In the genomic region with DNA sequence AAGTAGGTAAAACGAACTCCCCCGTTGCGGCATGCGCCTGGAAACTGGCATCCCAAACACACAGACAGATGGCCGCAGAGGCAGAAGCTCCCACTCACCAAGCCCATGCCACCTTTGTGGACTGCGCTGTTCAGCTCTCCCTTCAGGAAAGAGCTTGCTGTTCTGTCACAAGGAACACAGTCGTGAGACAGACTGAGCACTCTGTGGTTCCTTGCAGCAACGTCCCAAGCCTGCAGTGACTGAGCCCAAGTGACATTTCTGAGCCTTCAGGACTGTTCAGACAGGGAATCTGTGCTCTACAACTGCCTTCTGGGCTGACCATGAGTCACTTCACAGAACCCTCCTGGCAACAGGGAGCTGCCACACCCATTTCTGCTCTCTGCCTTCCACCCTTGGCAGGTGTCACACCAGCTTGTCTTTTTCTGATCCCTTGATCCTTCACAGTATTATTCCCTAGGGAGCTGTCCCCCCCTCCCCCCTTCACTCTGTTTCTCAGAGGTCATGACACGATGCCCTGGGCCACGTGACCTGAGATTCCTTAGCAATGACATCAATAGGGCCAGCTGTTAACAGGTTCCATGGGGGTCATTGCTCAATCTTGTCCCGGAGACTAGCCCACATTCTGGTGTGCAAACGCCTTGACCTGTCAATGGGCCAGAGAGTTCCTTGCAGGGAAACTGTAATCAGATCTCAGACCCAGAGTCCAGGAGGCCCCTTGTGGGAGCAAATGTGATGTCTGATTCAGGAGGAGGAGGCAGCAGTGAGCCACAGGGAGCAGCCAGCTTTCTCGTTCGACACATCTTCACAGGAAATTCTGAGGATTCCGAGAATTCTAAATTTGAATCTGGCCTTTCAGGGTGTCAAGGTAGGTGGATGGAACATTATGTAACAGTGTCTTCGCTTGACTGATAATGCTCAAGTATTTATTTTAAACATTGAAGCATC, we compare ENCODE assay signal across 8 mouse cellular contexts. TPM values are rescaled to one million over a fixed set of nuclear protein-coding genes. Genes with fewer than 3 reads are reported as not detected.
DNase-seq lines count a peak whose midpoint lies in the region; ATAC-seq lines count a peak whose summit lies in the region.

No protein-coding gene starts in this region.

- peak; percentile 75 to 86 for DNase-seq in layer of hippocampus, adult 18-20 months (ENCODE audit: low spot score in 2 of 2)
- no peak for DNase-seq in layer of hippocampus, postnatal 25 days (ENCODE audit: extremely low spot score in 1 of 2, low spot score in 1 of 2)
- DNase-seq in NIH3T3 (ENCODE audit: low read depth): peak; percentile 77
- peak; percentile 82 to 83 for DNase-seq in cerebellum, postnatal 25 days
- DNase-seq in layer of hippocampus, postnatal 10 days (ENCODE audit: low spot score in 2 of 2): peak; percentile 33 to 51
- DNase-seq in spleen, postnatal 4 days (ENCODE audit: low spot score in 2 of 2): no peak

- H3K4me2 ChIP-seq in heart, embryonic 11.5 days: peak overlapping the region; percentile 12; the same call in 1 of the 2 replicates
- no peak overlapping the region for H3K4me2 ChIP-seq in stomach, embryonic 14.5 days (replicated peaks; ENCODE audit: low read depth, low read length)

- H3K36me3 ChIP-seq in heart, embryonic 11.5 days (ENCODE audit: control insufficient read depth, insufficient read depth, low read length): no peaks in the 10 kb centered on the region
- H3K36me3 ChIP-seq in stomach, embryonic 14.5 days (ENCODE audit: control insufficient read depth, insufficient read depth, low read length): no peaks in the 10 kb centered on the region

- peak; percentile 28; the same call in 1 of the 2 replicates for ATAC-seq in heart, embryonic 11.5 days (replicated peaks; ENCODE audit: insufficient number of reproducible peaks, low FRiP score, low TSS enrichment)
- ATAC-seq in stomach, embryonic 14.5 days (ENCODE audit: insufficient number of reproducible peaks, insufficient read depth, low FRiP score, low read depth): peak; percentile 47; the same call in 1 of the 2 replicates

- H3K9ac ChIP-seq in heart, embryonic 11.5 days (ENCODE audit: low read depth, low read length): no peak overlapping the region
- no peak overlapping the region for H3K9ac ChIP-seq in stomach, embryonic 14.5 days (replicated peaks; ENCODE audit: low read depth, low read length)

- no peaks in the 10 kb centered on the region for H3K9me3 ChIP-seq in heart, embryonic 11.5 days (replicated peaks; ENCODE audit: control insufficient read depth, low read length)
- H3K9me3 ChIP-seq in stomach, embryonic 14.5 days (ENCODE audit: control insufficient read depth, low read depth, low read length): no peaks in the 10 kb centered on the region

- no peak overlapping the region for H3K4me3 ChIP-seq in heart, embryonic 11.5 days (ENCODE audit: low read depth, low read length)
- no peak overlapping the region for H3K4me3 ChIP-seq in stomach, embryonic 14.5 days (ENCODE audit: low read depth, low read length)

- H3K27ac ChIP-seq in heart, embryonic 11.5 days (ENCODE audit: low read depth, low read length): no peak overlapping the region
- H3K27ac ChIP-seq in stomach, embryonic 14.5 days (ENCODE audit: low read length): no peak overlapping the region

- whole genome bisulfite sequencing in heart, embryonic 11.5 days (ENCODE audit: insufficient replicate concordance): 38% methylated on average over 16 of the region's 16 CpGs
- 45% methylated on average over 16 of the region's 16 CpGs for WGBS in stomach, embryonic 14.5 days

- H3K4me1 ChIP-seq in heart, embryonic 11.5 days (ENCODE audit: control insufficient read depth, insufficient read depth, low read length): peaks cover 11% of the 10 kb centered on the region
- H3K4me1 ChIP-seq in stomach, embryonic 14.5 days (ENCODE audit: control insufficient read depth, insufficient read depth, low read length): no peaks in the 10 kb centered on the region

- H3K27me3 ChIP-seq in heart, embryonic 11.5 days (ENCODE audit: control insufficient read depth, insufficient read depth, low read length): no peaks in the 10 kb centered on the region
- H3K27me3 ChIP-seq in stomach, embryonic 14.5 days (ENCODE audit: control insufficient read depth, insufficient read depth, low read length): no peaks in the 10 kb centered on the region

RNA-seq across cellular contexts. Expression of gene E2f6, which starts 39.9 kb away (rescaled TPM):
- 10 to 100 TPM; 35.2 to 37.1 TPM for total RNA-seq in layer of hippocampus, adult 18-20 months (2021)
- 10 to 100 TPM; 29.7 TPM for total RNA-seq in layer of hippocampus, postnatal 25 days (2021)
- 56.0 and 59.7 TPM in 2 replicates for polyA plus RNA-seq in heart, embryonic 11.5 days (2014; fragmentation: Nextera tagmentation; extraction: Ambion mirVana)
- total RNA-seq in layer of hippocampus, postnatal 10 days (2021): 10 to 100 TPM; 23.2 to 24.5 TPM
- polyA plus RNA-seq in stomach, embryonic 14.5 days (2014; fragmentation: Nextera tagmentation; extraction: Ambion mirVana): 48.4 and 49.1 TPM in 2 replicates

RNA-seq across cellular contexts. Expression of gene Rock2, which starts 44.0 kb away (rescaled TPM):
- 100 to 1,000 TPM; 129 to 140 TPM for total RNA-seq in layer of hippocampus, adult 18-20 months (2021)
- total RNA-seq in layer of hippocampus, postnatal 25 days (2021): 100 to 1,000 TPM; 120 to 134 TPM
- 19.8 and 22.2 TPM in 2 replicates for polyA plus RNA-seq in heart, embryonic 11.5 days (2014; fragmentation: Nextera tagmentation; extraction: Ambion mirVana)
- 10 to 100 TPM; 79.1 to 79.4 TPM for total RNA-seq in layer of hippocampus, postnatal 10 days (2021)
- 25.5 and 25.8 TPM in 2 replicates for polyA plus RNA-seq in stomach, embryonic 14.5 days (2014; fragmentation: Nextera tagmentation; extraction: Ambion mirVana)

RNA-seq across cellular contexts. Expression of gene Greb1, which starts 50.0 kb away (rescaled TPM):
- total RNA-seq in layer of hippocampus, adult 18-20 months (2021): under 1 TPM; 0.28 to 0.72 TPM
- under 1 TPM; 0.85 to 0.91 TPM for total RNA-seq in layer of hippocampus, postnatal 25 days (2021)
- 1.9 and 3.1 TPM in 2 replicates for polyA plus RNA-seq in heart, embryonic 11.5 days (2014; fragmentation: Nextera tagmentation; extraction: Ambion mirVana)
- total RNA-seq in layer of hippocampus, postnatal 10 days (2021): under 1 TPM; 0.57 to 0.76 TPM
- polyA plus RNA-seq in stomach, embryonic 14.5 days (2014; fragmentation: Nextera tagmentation; extraction: Ambion mirVana): 1.8 and 2.6 TPM in 2 replicates

Comparison
In these comparisons a context has a peak if more than half of its experiments do, and no peak if none do; other contexts are left out.
1. DNase-seq: peak in layer of hippocampus, adult 18-20 months (2 of 2), NIH3T3 (single experiment), cerebellum, postnatal 25 days (2 of 2) and layer of hippocampus, postnatal 10 days (2 of 2); none in layer of hippocampus, postnatal 25 days (0 of 2) and spleen, postnatal 4 days (0 of 2).